Mouse (Mus musculus): ENCODE results near the gene Hnrnpab. TPM values are rescaled to one million over a fixed set of nuclear protein-coding genes. Genes with fewer than 3 reads are reported as not detected.

Hnrnpab gene
- total and polyA plus RNA-seq, 3 experiments, result 184 to 1,104 (median 894) TPM

DNA sequence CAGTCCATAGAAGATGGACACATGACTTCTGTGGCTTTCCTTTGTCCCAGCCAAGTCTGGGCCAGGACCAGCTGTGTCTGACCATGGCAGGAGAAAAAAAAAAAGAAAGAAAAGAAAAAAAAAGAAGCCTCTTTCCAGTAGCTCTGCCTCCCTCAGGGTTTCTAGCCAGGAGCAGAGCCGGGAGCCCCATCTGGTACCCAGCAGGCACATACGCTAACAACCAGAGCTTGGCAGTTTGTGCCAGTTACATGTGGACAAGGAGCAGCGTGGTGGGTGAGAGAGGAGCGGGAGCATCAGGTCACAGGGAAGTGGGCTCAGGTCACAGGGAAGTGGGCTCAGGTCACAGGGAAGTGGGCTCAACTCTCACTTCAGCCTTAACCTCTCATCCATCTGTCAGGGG lies 30.2 kb downstream of the Hnrnpab start:
- H3K27ac ChIP-seq (ENCODE audit: control insufficient read depth, low read depth, low read length), result no peak overlapping the region
- no peaks in the 10 kb centered on the region for H3K9me3 ChIP-seq (replicated peaks; ENCODE audit: insufficient read depth, low read length)
- H3K79me2 ChIP-seq (ENCODE audit: control insufficient read depth, insufficient read depth, low read length, poor library complexity), result no peaks in the 10 kb centered on the region
- H3K9ac ChIP-seq (ENCODE audit: control insufficient read depth, low read depth, low read length, poor library complexity, severe bottlenecking), result no peak overlapping the region
- DNase-seq (ENCODE audit: low read depth, low spot score), result no peak
- H3K4me3 ChIP-seq (ENCODE audit: control insufficient read depth in 1 of 2, insufficient read depth in 1 of 2, low read depth in 2 of 2, low read length in 2 of 2), result no peak overlapping the region
- H3K4me1 ChIP-seq (ENCODE audit: control insufficient read depth in 1 of 2, insufficient read depth in 2 of 2, low read length in 2 of 2), result no peaks in the 10 kb centered on the region
- TF ChIP-seq UBTF (IDR thresholded peaks at IDR 0.05; ENCODE audit: borderline replicate concordance, insufficient read depth, low read depth, low read length) (no peak), ZNF384 (IDR thresholded peaks at IDR 0.05; ENCODE audit: low read depth, low read length) (0 out of 2 replicates have a peak, but pooled peaks have one; percentile 16), ZMIZ1 (IDR thresholded peaks at IDR 0.05; ENCODE audit: low read depth, low read length) (no peak)
- H3K27me3 ChIP-seq (ENCODE audit: control insufficient read depth in 1 of 2, insufficient read depth in 2 of 2, low read length in 2 of 2), result no peaks in the 10 kb centered on the region
- H3K36me3 ChIP-seq (ENCODE audit: control insufficient read depth in 1 of 2, insufficient read depth in 2 of 2, low read length in 2 of 2), result no peaks in the 10 kb centered on the region

DNA sequence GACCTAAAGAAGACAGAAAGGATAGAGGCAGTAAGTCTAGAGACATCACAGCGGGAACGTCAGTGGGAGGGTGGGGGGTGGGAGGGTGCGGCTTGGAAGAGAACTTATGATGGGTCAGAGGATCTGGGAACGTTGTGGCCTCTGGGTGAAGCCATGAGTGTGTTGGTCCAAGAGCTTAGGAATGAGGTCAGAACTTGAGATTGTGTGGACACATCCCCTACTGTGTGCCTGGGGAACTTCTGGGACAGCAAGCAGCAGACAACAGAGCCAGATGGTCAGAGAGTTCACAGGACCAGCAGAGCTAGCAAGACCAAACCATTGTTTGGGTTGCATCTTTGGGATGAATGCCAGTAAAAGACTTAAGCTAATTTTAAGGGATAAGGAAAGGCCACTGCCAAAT lies 37.8 kb downstream of the Hnrnpab start:
- no peaks in the 10 kb centered on the region for H3K9me3 ChIP-seq (replicated peaks; ENCODE audit: insufficient read depth, low read length)
- peaks cover 0 to 5% of the 10 kb centered on the region in 2 experiments; a peak in 1 of 4 replicates for H3K27me3 ChIP-seq (ENCODE audit: control insufficient read depth in 1 of 2, insufficient read depth in 2 of 2, low read length in 2 of 2)
- TF ChIP-seq JUND (IDR thresholded peaks at IDR 0.05; ENCODE audit: low read depth, low read length) (no peak), GABPA (IDR thresholded peaks at IDR 0.05; ENCODE audit: low read depth, low read length) (no peak), MYB (IDR thresholded peaks at IDR 0.05; ENCODE audit: low read depth, low read length) (no peak), E2F4 (IDR thresholded peaks at IDR 0.05; ENCODE audit: borderline replicate concordance, low read depth, low read length) (no peak)
- no peak overlapping the region for H3K27ac ChIP-seq (ENCODE audit: control insufficient read depth, low read depth, low read length)
- H3K4me3 ChIP-seq (ENCODE audit: control insufficient read depth in 1 of 2, insufficient read depth in 1 of 2, low read depth in 2 of 2, low read length in 2 of 2), result no peak overlapping the region
- no peaks in the 10 kb centered on the region for H3K79me2 ChIP-seq (ENCODE audit: control insufficient read depth, insufficient read depth, low read length, poor library complexity)
- H3K4me1 ChIP-seq (ENCODE audit: control insufficient read depth in 1 of 2, insufficient read depth in 2 of 2, low read length in 2 of 2), result no peaks in the 10 kb centered on the region
- no peak overlapping the region for H3K9ac ChIP-seq (ENCODE audit: control insufficient read depth, low read depth, low read length, poor library complexity, severe bottlenecking)
- no peaks in the 10 kb centered on the region for H3K36me3 ChIP-seq (ENCODE audit: control insufficient read depth in 1 of 2, insufficient read depth in 2 of 2, low read length in 2 of 2)
- no peak for DNase-seq (ENCODE audit: low read depth, low spot score)

DNA sequence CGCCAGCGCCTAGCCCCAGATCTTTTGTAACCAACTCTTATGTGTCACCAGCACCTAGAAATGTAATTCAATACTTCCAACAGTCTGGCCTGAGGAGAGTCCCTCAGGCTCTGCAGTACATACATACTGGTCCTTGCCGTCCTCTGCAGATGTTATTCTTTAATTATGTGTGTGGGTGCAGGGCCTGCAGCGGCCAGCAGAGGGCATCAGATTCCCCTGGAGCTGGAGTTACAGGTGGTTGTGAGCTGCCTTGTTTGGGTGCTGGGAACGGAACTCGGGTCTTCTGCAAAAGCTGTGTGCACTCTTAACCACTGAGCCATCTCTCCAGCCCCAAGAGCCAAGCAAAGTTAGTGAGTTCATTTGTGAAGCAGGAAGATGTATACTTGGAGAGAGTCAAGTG lies 40.7 kb downstream of the Hnrnpab start:
- H3K27me3 ChIP-seq (ENCODE audit: control insufficient read depth in 1 of 2, insufficient read depth in 2 of 2, low read length in 2 of 2), result peaks cover 1 to 5% of the 10 kb centered on the region in 2 experiments; a peak in 2 of 4 replicates
- no peak overlapping the region for H3K9ac ChIP-seq (ENCODE audit: control insufficient read depth, low read depth, low read length, poor library complexity, severe bottlenecking)
- peak; percentile 54 for DNase-seq (ENCODE audit: low read depth, low spot score)
- H3K27ac ChIP-seq (ENCODE audit: control insufficient read depth, low read depth, low read length), result no peak overlapping the region
- H3K9me3 ChIP-seq (replicated peaks; ENCODE audit: insufficient read depth, low read length), result no peaks in the 10 kb centered on the region
- H3K79me2 ChIP-seq (ENCODE audit: control insufficient read depth, insufficient read depth, low read length, poor library complexity), result no peaks in the 10 kb centered on the region
- peaks cover 0 to 2% of the 10 kb centered on the region in 2 experiments; a peak in 1 of 4 replicates for H3K4me1 ChIP-seq (ENCODE audit: control insufficient read depth in 1 of 2, insufficient read depth in 2 of 2, low read length in 2 of 2)
- no peak overlapping the region for H3K4me3 ChIP-seq (ENCODE audit: control insufficient read depth in 1 of 2, insufficient read depth in 1 of 2, low read depth in 2 of 2, low read length in 2 of 2)
- no peaks in the 10 kb centered on the region for H3K36me3 ChIP-seq (ENCODE audit: control insufficient read depth in 1 of 2, insufficient read depth in 2 of 2, low read length in 2 of 2)
- TF ChIP-seq TAL1 (IDR thresholded peaks at IDR 0.05; ENCODE audit: low read length) (no peak), EP300 (IDR thresholded peaks at IDR 0.05; ENCODE audit: low read depth in 1 of 2, low read length in 2 of 2) (no peak), GATA1 (IDR thresholded peaks at IDR 0.05; ENCODE audit: low read depth, low read length) (no peak), MAX (IDR thresholded peaks at IDR 0.05; ENCODE audit: low read length) (no peak), CTCF (IDR thresholded peaks at IDR 0.05 in 2 of 3, conservative IDR thresholded peaks at IDR 0.05 in 1 of 3; ENCODE audit: control insufficient read depth in 1 of 3, insufficient read depth in 1 of 3, low read depth in 2 of 3, low read length in 3 of 3, poor library complexity in 1 of 3, severe bottlenecking in 1 of 3) (peak; percentile 58 to 80 (median 61)), CHD1 (IDR thresholded peaks at IDR 0.05; ENCODE audit: low read depth, low read length) (no peak), SMC3 (IDR thresholded peaks at IDR 0.05; ENCODE audit: low read depth, low read length) (peak; percentile 55), SIN3A (IDR thresholded peaks at IDR 0.05; ENCODE audit: low read length) (no peak), ELF1 (IDR thresholded peaks at IDR 0.05; ENCODE audit: low read depth, low read length) (no peak), MEF2A (IDR thresholded peaks at IDR 0.05; ENCODE audit: extremely low read depth, insufficient replicate concordance, low read depth, low read length, poor library complexity, severe bottlenecking) (no peak), RAD21 (IDR thresholded peaks at IDR 0.05; ENCODE audit: low read depth, low read length) (peak; percentile 28; the same call in 1 of the 2 replicates), TBP (IDR thresholded peaks at IDR 0.05; ENCODE audit: low read depth, low read length) (no peak)

Data from MEL (cell line).